Mouse (Mus musculus) hindbrain, embryonic 16.5 days (tissue): Measurements from ENCODE around the gene Pter. TPM values are rescaled to one million over a fixed set of nuclear protein-coding genes. Genes with fewer than 3 reads are reported as not detected.

Experiments
- ATAC-seq: fragments of 200-750 bp; cut with Nextera tagmentation; 2 replicates; pipeline ENCODE4 v1.8.0; 2017; ENCODE audit warnings: moderate TSS enrichment, moderate library complexity
- H3K27ac ChIP-seq: fragments of 300-500 bp; sonication (generic); 2 replicates; pipeline ENCODE4 v1.5.1; 2014; ENCODE audit warnings: low read depth, mild to moderate bottlenecking, control low read depth, low read length, moderate library complexity
- H3K27me3 ChIP-seq: fragments of 300-500 bp; sonication (generic); replicated peaks from 2 replicates; pipeline ENCODE4 v1.6.1; 2014; ENCODE audit warnings: low read length; ENCODE audit not compliant: control insufficient read depth, insufficient read depth
- H3K36me3 ChIP-seq: fragments of 300-500 bp; sonication (generic); 2 replicates; pipeline ENCODE4 v1.6.1; 2014; ENCODE audit warnings: mild to moderate bottlenecking, low read length, moderate library complexity, mixed read lengths; ENCODE audit not compliant: control insufficient read depth, insufficient read depth
- H3K4me1 ChIP-seq: fragments of 300-500 bp; sonication (generic); 2 replicates; pipeline ENCODE4 v1.6.1; 2014; ENCODE audit warnings: low read depth, low read length; ENCODE audit not compliant: control insufficient read depth, insufficient read depth
- H3K4me2 ChIP-seq: fragments of 300-500 bp; sonication (generic); 2 replicates; pipeline ENCODE4 v1.6.1; 2014; ENCODE audit warnings: mild to moderate bottlenecking, low read length, control low read depth, moderate library complexity
- H3K4me3 ChIP-seq: fragments of 300-500 bp; sonication (generic); 2 replicates; pipeline ENCODE4 v1.5.1; 2014; ENCODE audit warnings: mild to moderate bottlenecking, low read length, control low read depth, moderate library complexity
- H3K9ac ChIP-seq: fragments of 300-500 bp; sonication (generic); 2 replicates; pipeline ENCODE4 v1.6.1; 2014; ENCODE audit warnings: low read depth, mild to moderate bottlenecking, control low read depth, low read length, moderate library complexity
- H3K9me3 ChIP-seq: fragments of 300-500 bp; sonication (generic); 2 replicates; pipeline ENCODE4 v1.6.1; 2014; ENCODE audit warnings: mild to moderate bottlenecking, low read length, moderate library complexity; ENCODE audit not compliant: control insufficient read depth
- WGBS: fragments of 180-500 bp; shearing (Covaris S2); extraction: QIAGEN DNeasy Blood & Tissue Kit; methylation state at CpG from one replicate; pipeline ENCODE4 v1.1.7; 2014; 5-methylcytosine and 5-hydroxymethylcytosine counted together
- polyA plus RNA-seq: library from polyadenylated mRNA; unstranded; fragments of >200 nt; fragmentation: Nextera tagmentation; extraction: Ambion mirVana; gene quantifications from 2 replicates; pipeline ENCODE4 v1.2.1, GENCODE M21; 2015

The Pter gene
- polyA plus RNA-seq, 1 experiment from 2014 or later = 8.0 TPM

DNA sequence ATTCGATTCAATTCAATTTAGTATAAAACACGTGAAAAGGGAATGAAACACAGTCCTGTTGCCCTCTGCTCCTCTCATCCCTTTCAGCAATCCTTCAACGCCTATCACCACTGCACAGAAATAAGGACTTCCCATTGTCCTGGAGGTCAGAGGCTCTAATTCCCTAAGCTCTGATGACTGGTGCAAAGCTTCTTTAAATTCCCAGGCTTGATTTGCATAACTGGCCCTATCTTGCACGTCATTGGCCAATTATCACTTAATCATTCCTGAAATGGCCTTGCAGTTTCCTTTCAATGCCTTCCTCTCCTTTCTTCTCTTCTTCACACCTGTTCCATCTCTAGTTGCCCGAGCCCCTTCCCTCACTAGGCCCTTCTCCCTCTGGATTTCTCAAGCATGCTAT is 94.5 kb downstream of the Pter start:
- no peaks in the 10 kb centered on the region for H3K4me1 ChIP-seq
- H3K27me3 ChIP-seq = no peaks in the 10 kb centered on the region
- no peak overlapping the region for H3K27ac ChIP-seq
- H3K9me3 ChIP-seq = no peaks in the 10 kb centered on the region
- no peak for ATAC-seq
- no peaks in the 10 kb centered on the region for H3K36me3 ChIP-seq
- WGBS = 29% methylated on average over 5 of the region's 5 CpGs
- H3K4me2 ChIP-seq = no peak overlapping the region
- no peak overlapping the region for H3K4me3 ChIP-seq
- no peak overlapping the region for H3K9ac ChIP-seq

- Histone ChIP-seq H3K9me3 (no peaks in the 10 kb centered on the region), H3K4me2 (no peak overlapping the region), H3K27ac (no peak overlapping the region), H3K4me1 (no peaks in the 10 kb centered on the region), H3K27me3 (no peaks in the 10 kb centered on the region), H3K9ac (no peak overlapping the region), H3K36me3 (no peaks in the 10 kb centered on the region), H3K4me3 (no peak overlapping the region)
- no peak for ATAC-seq
- 82% methylated on average over 1 of the region's 1 CpGs for WGBS
Measured at GRCm38 (mm10) chr2:13018861-13019260, 95.0 kb downstream of the Pter start.

DNA sequence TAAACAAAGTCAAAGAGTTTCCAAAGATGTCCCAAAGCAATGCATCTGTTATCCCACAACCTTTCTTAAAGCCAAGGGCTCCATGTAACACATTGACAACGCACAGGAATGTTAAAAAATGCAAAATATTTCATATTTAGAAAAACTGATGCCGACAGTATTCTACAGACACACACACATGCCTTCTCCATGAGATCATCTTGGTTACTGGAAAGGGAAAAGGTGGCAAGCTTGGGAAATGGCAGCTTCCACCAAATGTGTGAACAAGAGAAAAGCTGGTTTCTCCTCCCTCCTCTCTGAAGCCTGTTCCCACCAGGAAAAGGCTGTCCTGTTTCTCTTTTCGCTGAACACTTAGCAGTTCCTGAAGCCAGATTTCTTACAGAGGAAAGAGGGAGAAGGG is 114.9 kb downstream of the Pter start:
- H3K27ac ChIP-seq = no peak overlapping the region
- no peak overlapping the region for H3K4me3 ChIP-seq
- H3K4me1 ChIP-seq = no peaks in the 10 kb centered on the region
- no peak for ATAC-seq
- WGBS = 81% methylated on average over 3 of the region's 3 CpGs
- no peaks in the 10 kb centered on the region for H3K36me3 ChIP-seq
- H3K9ac ChIP-seq = no peak overlapping the region
- H3K27me3 ChIP-seq = no peaks in the 10 kb centered on the region
- no peak overlapping the region for H3K4me2 ChIP-seq
- H3K9me3 ChIP-seq = no peaks in the 10 kb centered on the region

DNA sequence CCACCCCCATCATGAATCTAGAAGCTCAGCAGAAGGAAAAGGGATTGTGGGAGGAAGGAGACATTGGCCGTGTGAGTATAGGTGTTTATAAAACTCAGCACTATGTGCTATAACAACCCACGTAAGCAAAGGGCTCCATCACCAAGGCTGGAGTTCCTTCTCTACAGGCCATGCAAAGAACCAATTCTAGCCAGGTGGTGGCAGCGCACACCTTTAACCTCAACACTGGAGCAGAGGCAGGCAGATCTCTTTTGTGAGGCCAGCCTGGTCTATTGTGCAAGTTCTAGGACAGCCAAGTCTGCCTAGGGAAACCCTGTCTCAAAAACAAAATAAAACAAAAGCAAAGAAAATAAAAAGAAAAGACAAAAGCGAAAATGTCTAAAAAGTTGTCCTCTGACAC is 115.9 kb downstream of the Pter start:
- 89% methylated on average over 4 of the region's 4 CpGs for WGBS

DNA sequence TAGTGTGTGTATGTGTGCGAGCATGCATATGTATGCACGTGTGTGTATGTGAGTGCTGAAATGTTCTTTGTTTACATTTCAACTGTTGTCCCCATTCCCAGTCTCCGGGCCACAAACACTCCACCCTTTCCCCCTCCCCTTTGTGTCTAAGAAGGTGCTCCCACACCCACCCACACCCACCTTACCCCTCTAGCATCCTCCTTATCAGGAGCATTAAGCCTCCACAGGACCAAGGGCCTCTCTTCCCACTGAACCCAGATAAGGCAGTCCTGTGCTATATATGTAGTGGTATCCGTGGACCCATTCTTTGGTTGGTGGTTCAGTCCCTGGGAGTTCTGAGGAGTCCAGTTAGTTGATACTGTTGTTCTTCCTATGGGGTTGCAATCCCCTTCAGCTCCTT is 120.7 kb downstream of the Pter start:
- Histone ChIP-seq H3K9ac (no peak overlapping the region), H3K4me2 (no peak overlapping the region), H3K27ac (no peak overlapping the region), H3K4me3 (no peak overlapping the region), H3K4me1 (no peaks in the 10 kb centered on the region), H3K27me3 (no peaks in the 10 kb centered on the region), H3K36me3 (no peaks in the 10 kb centered on the region), H3K9me3 (no peaks in the 10 kb centered on the region)
- ATAC-seq = no peak
- WGBS = 100% methylated on average over 4 of the region's 4 CpGs

More for the DNA sequence above, 115.9 kb downstream of the Pter start:
- Histone ChIP-seq H3K27ac (no peak overlapping the region), H3K4me3 (no peak overlapping the region), H3K36me3 (no peaks in the 10 kb centered on the region), H3K27me3 (no peaks in the 10 kb centered on the region), H3K4me2 (no peak overlapping the region), H3K9me3 (no peaks in the 10 kb centered on the region), H3K4me1 (no peaks in the 10 kb centered on the region), H3K9ac (no peak overlapping the region)
- ATAC-seq = no peak

- no peaks in the 10 kb centered on the region for H3K4me1 ChIP-seq
- no peaks in the 10 kb centered on the region for H3K27me3 ChIP-seq
- H3K36me3 ChIP-seq = no peaks in the 10 kb centered on the region
- H3K4me3 ChIP-seq = no peak overlapping the region
- no peak for ATAC-seq
- H3K9me3 ChIP-seq = no peaks in the 10 kb centered on the region
- H3K27ac ChIP-seq = no peak overlapping the region
- WGBS = 91% methylated on average over 6 of the region's 6 CpGs
- H3K4me2 ChIP-seq = no peak overlapping the region
- H3K9ac ChIP-seq = no peak overlapping the region
Measured at GRCm38 (mm10) chr2:13048649-13049048, 124.8 kb downstream of the Pter start.

Other genes starting within 250 kb of the Pter start
- 5.8 and 6.8 TPM in 2 replicates for gene C1ql3, start 87.8 kb downstream of the Pter start, polyA plus RNA-seq